Mouse (Mus musculus) gastrocnemius, adult 8-10 months (tissue): ENCODE results near the gene Mthfd1l. TPM values are rescaled to one million over a fixed set of nuclear protein-coding genes. Genes with fewer than 3 reads are reported as not detected.
"Not testable (repeated sequence)": the region's sequence is repeated elsewhere in the genome, so short reads cannot be mapped to it uniquely, and the experiment has no call there.

ENCODE experiments used
- DNase-seq, 2 experiments: peaks; one replicate each; pipeline ENCODE4 v3.0.0; 2022; ENCODE audit warnings: low spot score in 2 of 2
- total RNA-seq, 4 experiments: library from RNA; stranded (reverse); gene quantifications; 2 replicates each; pipeline ENCODE4 v1.2.4; 2022

Gene Mthfd1l
- total RNA-seq, 4 experiments from 2014 or later = 0.56 to 1.1 (median 0.65) TPM

- DNase-seq = no peak
Observed at GRCm38 (mm10) chr10:4116653-4117052, 143.7 kb downstream of the Mthfd1l start.

- DNase-seq = no peak
Observed at GRCm38 (mm10) chr10:4117091-4117490, 144.2 kb downstream of the Mthfd1l start.

- no peak for DNase-seq
Observed at GRCm38 (mm10) chr10:4119287-4119686, 146.4 kb downstream of the Mthfd1l start.

- DNase-seq = peak; percentile 25 to 58
Observed at GRCm38 (mm10) chr10:4120708-4121107, 147.8 kb downstream of the Mthfd1l start.

- DNase-seq = no peak
Observed at GRCm38 (mm10) chr10:4121197-4121596, 148.3 kb downstream of the Mthfd1l start.

GRCm38 (mm10) chr10:4123280-4123945 is 150.5 kb downstream of the Mthfd1l start:
- DNase-seq = not testable (repeated sequence)

GRCm38 (mm10) chr10:4124148-4124547 is 151.2 kb downstream of the Mthfd1l start:
- no peak for DNase-seq

- no peak for DNase-seq
Observed at GRCm38 (mm10) chr10:4125232-4125631, 152.3 kb downstream of the Mthfd1l start.

- no peak for DNase-seq
Observed at GRCm38 (mm10) chr10:4126335-4127012, 153.6 kb downstream of the Mthfd1l start.

- DNase-seq = no peak
Observed at GRCm38 (mm10) chr10:4128411-4128810, 155.5 kb downstream of the Mthfd1l start.

- no peak for DNase-seq
Observed at GRCm38 (mm10) chr10:4128915-4129314, 156.0 kb downstream of the Mthfd1l start.

- no peak for DNase-seq
Observed at GRCm38 (mm10) chr10:4129461-4129860, 156.5 kb downstream of the Mthfd1l start.

- no peak for DNase-seq
Observed at GRCm38 (mm10) chr10:4130034-4130607, 157.2 kb downstream of the Mthfd1l start.

GRCm38 (mm10) chr10:4132735-4133134 is 159.8 kb downstream of the Mthfd1l start:
- DNase-seq = no peak

- no peak for DNase-seq
Observed at GRCm38 (mm10) chr10:4135100-4135764, 162.3 kb downstream of the Mthfd1l start.

GRCm38 (mm10) chr10:4139531-4139930 is 166.6 kb downstream of the Mthfd1l start:
- no peak for DNase-seq

GRCm38 (mm10) chr10:4141689-4142088 is 168.8 kb downstream of the Mthfd1l start:
- DNase-seq = no peak

GRCm38 (mm10) chr10:4142816-4143215 is 169.9 kb downstream of the Mthfd1l start:
- DNase-seq = no peak

- DNase-seq = no peak
Observed at GRCm38 (mm10) chr10:4143381-4143780, 170.5 kb downstream of the Mthfd1l start.

- DNase-seq = no peak
Observed at GRCm38 (mm10) chr10:4145080-4145807, 172.3 kb downstream of the Mthfd1l start.

- DNase-seq = no peak
Observed at GRCm38 (mm10) chr10:4146947-4147346, 174.0 kb downstream of the Mthfd1l start.
